Mouse (Mus musculus) adrenal gland, postnatal 25 days (tissue): ENCODE results near the gene Btbd9. TPM values are rescaled to one million over a fixed set of nuclear protein-coding genes. Genes with fewer than 3 reads are reported as not detected.

Source experiments
- DNase-seq: peaks from one replicate; pipeline ENCODE4 v3.0.0; 2021; ENCODE audit warnings: mixed read lengths
- total RNA-seq: library from RNA; stranded (reverse); gene quantifications from 2 replicates; pipeline ENCODE4 v1.2.3, GENCODE M21; 2021

Btbd9 gene
- total RNA-seq, 1 experiment from 2014 or later: 41.3 TPM

- no peak for DNase-seq
Observed at GRCm38 (mm10) chr17:30335746-30336145, 240.5 kb downstream of the Btbd9 start.

- no peak for DNase-seq
Observed at GRCm38 (mm10) chr17:30334257-30334656, 242.0 kb downstream of the Btbd9 start.

DNA sequence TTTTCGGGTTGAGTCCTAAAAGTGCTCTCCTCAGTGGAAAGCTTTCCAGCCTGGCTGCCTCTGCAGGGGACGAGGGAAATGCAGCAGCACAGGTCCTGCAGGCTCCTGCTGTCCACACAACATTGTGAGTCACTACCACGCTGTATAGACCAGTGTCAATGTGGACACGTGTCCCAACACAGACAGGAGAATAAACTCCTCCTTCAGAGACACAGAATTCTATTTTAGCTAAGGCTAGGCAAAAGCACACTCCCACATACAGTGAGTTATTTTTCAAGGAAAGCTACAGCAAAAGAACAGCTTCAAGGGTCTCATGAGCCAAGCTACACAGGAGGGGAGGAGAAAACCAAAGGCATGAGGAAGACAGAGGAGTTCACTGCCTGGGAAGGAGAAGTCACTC is 243.2 kb downstream of the Btbd9 start:
- DNase-seq: no peak

DNA sequence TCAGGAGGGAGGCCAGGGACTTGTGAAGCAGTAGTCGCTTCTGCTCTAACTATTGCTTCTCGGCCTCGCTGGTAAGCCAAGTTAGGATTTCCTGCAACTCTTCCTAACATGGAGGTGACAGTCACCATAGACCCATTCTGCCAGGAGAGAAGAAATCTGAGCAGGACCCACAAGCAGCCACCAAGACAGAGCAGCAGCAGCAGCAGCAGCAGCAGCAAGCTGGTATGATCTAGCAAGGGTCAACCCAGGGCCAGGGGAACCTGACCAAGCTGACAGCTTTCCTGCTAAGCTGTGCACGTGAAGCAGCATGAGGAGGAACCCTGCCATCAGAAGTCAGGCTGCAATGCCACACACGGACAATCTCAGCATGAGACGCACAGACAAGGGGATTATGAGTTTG is 244.9 kb downstream of the Btbd9 start:
- DNase-seq: no peak

DNA sequence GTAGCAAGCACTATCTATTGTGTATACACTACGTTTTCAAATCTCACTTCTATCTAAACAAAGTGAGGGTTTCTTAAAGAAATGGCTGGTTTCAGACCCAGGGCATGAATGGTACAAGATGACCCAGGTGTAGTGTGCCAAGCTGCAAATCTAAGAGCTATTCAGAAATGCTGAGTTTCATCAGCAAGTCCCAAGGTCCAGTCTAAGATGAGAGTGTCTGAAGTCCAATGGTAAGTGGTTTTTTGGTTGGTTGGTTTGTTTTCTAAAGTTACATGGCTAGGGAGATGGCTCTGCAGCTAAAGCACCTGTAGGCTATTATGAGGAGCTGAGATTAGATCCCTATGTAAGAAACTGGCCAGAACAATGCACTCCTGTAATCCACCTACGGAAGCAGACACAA is 246.8 kb downstream of the Btbd9 start:
- DNase-seq: no peak

- no peak for DNase-seq
Observed at GRCm38 (mm10) chr17:30328924-30329323, 247.4 kb downstream of the Btbd9 start.

DNA sequence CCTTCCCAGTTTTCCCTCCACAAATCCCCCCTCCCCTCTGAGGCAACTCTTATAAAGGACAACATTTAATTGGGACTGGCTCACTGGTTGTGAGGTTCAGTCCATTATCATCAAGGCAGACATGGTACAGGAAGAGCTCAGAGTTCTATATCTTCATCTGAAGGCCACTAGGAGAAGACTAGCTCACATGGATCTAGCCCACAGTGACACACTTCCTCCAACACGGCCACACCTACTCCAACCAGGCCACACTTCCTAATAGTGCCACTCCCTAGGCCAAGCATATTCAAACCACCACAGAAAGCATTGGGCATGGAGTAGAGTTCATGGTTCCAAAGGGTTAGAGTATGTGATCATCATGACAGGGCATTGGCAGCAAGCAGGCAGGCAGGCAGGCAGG is 249.4 kb downstream of the Btbd9 start:
- DNase-seq: no peak

DNA sequence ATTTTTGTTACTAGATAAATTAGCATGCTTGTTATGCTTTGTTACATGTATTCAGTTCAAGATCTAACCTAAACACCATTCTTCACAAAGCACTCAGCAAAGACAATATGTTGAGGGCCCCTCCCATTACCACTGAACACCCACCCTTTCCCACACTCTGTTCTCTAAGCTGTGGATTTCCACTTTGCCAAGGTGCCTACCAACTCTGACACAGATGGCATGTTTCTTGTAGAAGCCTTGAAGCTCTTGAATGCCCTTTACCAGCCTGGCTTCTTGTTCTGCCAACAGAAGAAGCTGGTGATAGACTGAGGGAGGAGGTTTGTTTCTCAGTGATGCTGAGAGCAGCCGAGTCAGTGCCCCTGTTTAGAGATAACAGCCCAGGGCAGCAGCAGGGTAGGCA is 256.0 kb downstream of the Btbd9 start:
- no peak for DNase-seq

- no peak for DNase-seq
Observed at GRCm38 (mm10) chr17:30312688-30313087, 263.6 kb downstream of the Btbd9 start.

DNA sequence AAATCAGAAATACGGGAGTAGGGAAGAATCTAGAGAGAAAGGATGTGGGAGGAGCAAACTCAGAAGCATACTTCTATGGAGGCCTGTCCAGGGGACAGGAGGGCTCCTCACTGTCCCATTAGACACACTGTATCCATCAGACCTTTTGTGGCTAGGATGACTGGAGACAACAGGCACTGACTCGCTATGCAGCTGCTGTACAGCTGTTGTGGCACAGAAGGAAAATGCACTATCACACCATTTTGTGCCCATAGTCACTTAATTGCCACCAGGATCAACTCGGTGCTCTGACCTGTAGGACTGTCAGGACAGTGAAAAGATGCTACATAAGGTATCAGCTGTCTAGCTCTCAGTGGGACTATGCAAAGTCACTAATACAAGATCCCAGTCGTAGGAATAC is 266.7 kb downstream of the Btbd9 start:
- no peak for DNase-seq

- no peak for DNase-seq
Observed at GRCm38 (mm10) chr17:30308889-30309288, 267.4 kb downstream of the Btbd9 start.

GRCm38 (mm10) chr17:30308317-30308716 is 268.0 kb downstream of the Btbd9 start:
- no peak for DNase-seq

- no peak for DNase-seq
Observed at GRCm38 (mm10) chr17:30307168-30307567, 269.1 kb downstream of the Btbd9 start.

- no peak for DNase-seq
Observed at GRCm38 (mm10) chr17:30304766-30305165, 271.5 kb downstream of the Btbd9 start.

- DNase-seq: no peak
Observed at GRCm38 (mm10) chr17:30301338-30301737, 274.9 kb downstream of the Btbd9 start.

DNA sequence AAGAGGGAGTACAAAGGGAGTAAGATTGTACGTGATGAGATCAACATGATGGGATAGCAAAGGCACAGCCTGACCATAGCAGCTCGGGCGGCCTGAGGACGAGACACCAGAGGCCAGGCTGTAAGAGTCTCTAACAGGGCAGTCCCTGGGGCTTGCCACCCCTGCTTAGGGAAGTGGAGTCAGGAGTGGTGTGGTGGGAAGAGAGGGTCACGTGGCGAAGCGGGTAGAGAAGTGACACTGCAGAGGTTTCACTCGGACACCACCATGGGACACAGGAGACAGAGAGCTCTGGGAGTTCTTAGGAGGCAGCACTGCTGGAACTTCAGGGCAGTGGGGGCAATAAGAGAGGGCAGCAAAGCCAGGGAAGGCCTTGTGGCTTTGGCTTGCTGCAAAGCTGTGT is 278.9 kb downstream of the Btbd9 start:
- DNase-seq: no peak

GRCm38 (mm10) chr17:30296069-30296468 is 280.2 kb downstream of the Btbd9 start:
- no peak for DNase-seq

DNA sequence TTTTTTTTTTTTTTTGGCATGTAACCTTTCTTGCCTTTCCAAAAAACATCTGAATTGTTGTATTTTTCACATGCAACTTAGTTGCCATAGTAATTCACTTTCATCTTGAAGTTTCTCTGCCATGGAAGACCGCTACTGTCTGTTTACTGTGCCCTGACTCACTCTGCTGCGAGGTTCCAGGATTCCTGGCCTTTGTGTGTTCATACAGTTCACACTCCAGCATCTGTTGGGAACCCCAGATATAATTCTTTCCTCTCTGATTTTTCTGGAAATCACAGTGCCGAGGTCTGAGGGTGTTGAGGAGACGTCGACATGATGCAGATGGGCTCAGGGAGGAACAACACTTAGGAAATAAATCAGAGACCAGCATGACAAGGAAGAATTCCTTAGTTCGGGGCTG is 283.6 kb downstream of the Btbd9 start:
- DNase-seq: no peak

DNA sequence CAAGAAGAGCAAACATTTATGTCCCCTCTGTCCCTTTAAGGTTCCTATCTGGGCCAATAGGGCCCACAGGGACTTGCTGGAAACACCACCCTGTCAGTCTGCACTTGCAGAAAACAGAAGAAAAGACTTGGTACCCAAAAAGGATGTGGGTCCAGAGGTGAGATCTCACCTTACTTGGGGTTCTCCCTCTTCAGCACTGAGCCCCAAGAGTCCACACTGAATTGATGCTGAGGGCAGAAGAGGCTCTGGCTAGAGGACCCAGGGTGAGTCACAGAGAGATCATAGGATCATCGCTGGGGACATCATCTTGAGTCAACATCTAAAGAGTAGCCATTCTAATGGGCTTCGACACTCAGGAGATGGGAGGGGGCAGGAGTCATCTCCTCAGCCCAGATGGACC is 290.6 kb downstream of the Btbd9 start:
- no peak for DNase-seq

GRCm38 (mm10) chr17:30283460-30284050 is 292.7 kb downstream of the Btbd9 start:
- DNase-seq: no peak

DNA sequence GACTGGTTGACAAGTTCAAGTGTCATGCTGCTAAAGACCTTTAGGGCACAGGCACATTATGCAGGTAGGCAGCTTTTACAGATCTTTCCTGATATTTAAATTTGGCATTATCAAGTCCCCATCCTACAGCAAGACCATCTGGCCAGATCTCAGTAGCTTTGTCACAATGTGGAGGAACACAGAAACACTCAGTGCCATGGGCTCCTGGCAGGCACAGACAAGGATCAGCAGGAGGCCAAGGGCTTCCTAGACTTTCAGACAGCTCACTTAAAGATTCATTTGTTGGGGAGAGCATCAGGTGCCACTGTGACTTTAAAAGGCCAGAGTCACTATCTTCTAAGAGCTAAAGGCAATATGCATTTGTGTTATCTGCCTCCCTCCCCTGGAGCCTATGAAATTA is 293.3 kb downstream of the Btbd9 start:
- DNase-seq: no peak

DNA sequence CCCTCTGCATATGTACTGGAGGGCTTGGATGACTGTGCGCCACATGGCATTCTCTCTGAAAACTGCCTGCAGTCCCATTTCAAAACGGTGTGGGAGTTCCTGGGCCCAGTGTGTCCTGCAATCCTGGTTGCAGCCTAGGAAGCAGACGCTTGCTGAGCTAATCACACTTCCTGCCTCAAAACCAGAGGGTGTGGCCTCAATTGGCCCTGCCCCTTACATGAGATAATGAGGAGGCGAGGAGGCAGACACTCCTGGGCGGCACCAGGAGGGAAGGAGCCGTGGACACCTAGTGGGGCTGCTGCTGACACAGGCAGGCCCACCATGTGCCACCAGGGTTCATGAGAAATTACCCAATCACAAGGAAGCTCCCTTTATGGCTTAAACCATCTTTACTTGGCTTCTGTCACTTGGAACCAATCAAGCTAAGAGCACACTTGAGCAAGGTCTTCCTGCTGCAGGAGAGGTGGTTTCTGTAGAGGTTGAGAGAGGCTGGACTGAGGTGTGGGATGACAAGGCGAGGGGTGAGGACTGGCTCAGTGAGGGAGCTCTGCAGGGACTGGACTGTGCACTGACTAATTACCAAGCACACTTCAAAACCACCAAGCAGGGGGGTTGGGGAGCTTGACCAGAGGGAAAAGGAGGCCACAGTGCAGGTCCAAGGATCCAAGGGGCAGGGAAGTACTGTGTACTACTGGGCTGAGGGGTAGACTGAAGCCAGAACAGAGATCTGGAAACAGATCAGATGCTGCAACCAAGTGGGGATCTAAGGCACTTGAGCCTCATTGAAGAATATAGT is 295.8 kb downstream of the Btbd9 start:
- DNase-seq: no peak

DNA sequence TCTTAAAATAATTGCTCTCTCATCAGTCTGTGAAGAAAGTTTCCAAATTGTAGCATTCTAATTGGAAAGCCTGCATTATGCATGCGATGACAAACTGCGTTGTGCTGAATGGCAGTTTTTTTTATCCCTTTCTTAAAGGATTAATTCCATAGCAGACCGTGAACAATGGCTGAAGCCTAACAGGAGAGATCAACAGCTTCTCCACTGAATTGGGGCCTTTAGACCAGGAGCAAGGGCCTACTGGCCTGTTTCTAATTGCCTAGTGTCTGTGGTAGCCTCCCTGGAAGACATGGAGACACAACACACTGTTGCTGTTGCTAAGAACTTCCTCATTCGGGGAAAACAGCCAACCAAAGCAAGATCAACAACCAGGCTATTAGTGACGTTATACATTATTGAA is 296.6 kb downstream of the Btbd9 start:
- no peak for DNase-seq
